Mouse (Mus musculus): Measurements from ENCODE around the gene Olfr44.

Gene Olfr44

GRCm38 (mm10) chr9:39493895-39494294 is at the start of gene Olfr44:
TSS of gene Olfr44 (minus strand) at chr9:39493995.
- CTCF ChIA-PET, result interaction anchor here (0.5 kb wide), 1 partner anchor 15 kb away, joined by 4 read pairs; no protein-coding TSS in a partner anchor

GRCm38 (mm10) chr9:39523616-39524285 is 30.0 kb upstream of the Olfr44 start:
- CTCF ChIA-PET, result no interaction called here

GRCm38 (mm10) chr9:39518595-39518994 is 24.8 kb upstream of the Olfr44 start:
- CTCF ChIA-PET, result no interaction called here

- CTCF ChIA-PET, result no interaction called here
These were observed 21.7 kb upstream of the Olfr44 start, which contains the start of gene Olfr957 for GRCm38 (mm10) chr9:39515531-39515930. TSS of gene Olfr957 (minus strand) at chr9:39515809.

- CTCF ChIA-PET, result no interaction called here
These were observed 15.6 kb upstream of the Olfr44 start for GRCm38 (mm10) chr9:39509412-39509811.

- CTCF ChIA-PET, result no interaction called here
These were observed 15.2 kb upstream of the Olfr44 start for GRCm38 (mm10) chr9:39508998-39509397.

- CTCF ChIA-PET, result no interaction called here
These were observed 22.0 kb downstream of the Olfr44 start, which contains the start of gene Olfr955 for GRCm38 (mm10) chr9:39471844-39472243. TSS of gene Olfr955 (minus strand) at chr9:39471944.

- CTCF ChIA-PET, result no interaction called here
These were observed 37.4 kb downstream of the Olfr44 start, which contains the start of gene Olfr954 for GRCm38 (mm10) chr9:39456401-39456800. TSS of gene Olfr954 (plus strand) at chr9:39456701.

Data from spleen, embryonic (tissue).